Comparison of ENCODE assay signal across 11 mouse cellular contexts in genomic region chr13:108914626-108915025, GRCm38 (mm10).
DNase-seq lines count a peak whose midpoint lies in the region; ATAC-seq and TF ChIP-seq lines count a peak whose summit lies in the region.
"Had no signal": no experiment of that assay in that cellular context is flagged by ENCODE, and none has a peak within 500 bp of the region (broad histone marks: within the 10 kb centered on the region; RNA-seq: fewer than 3 reads in every experiment).

No protein-coding gene starts in this region.

- H3K9me3 ChIP-seq in heart, embryonic 10.5 days, result no peaks in the 10 kb centered on the region
- H3K9me3 ChIP-seq in lung, embryonic 16.5 days (ENCODE audit: control insufficient read depth, low read length), result no peaks in the 10 kb centered on the region
- H3K9me3 ChIP-seq in intestine, embryonic 15.5 days, result no peaks in the 10 kb centered on the region
- H3K9me3 ChIP-seq: embryonic facial prominence, embryonic 13.5 days; limb, embryonic 13.5 days; stomach, embryonic 15.5 days had no signal

- no peak for TF ChIP-seq CTCF in gastrocnemius, adult 2 months (IDR thresholded peaks at IDR 0.05)

- no peak overlapping the region for H3K4me3 ChIP-seq in heart, embryonic 10.5 days
- H3K4me3 ChIP-seq in lung, embryonic 16.5 days (ENCODE audit: low read length), result no peak overlapping the region
- H3K4me3 ChIP-seq in gastrocnemius, adult 2 months, result no peak overlapping the region
- no peak overlapping the region for H3K4me3 ChIP-seq in intestine, embryonic 15.5 days (replicated peaks)
- H3K4me3 ChIP-seq: embryonic facial prominence, embryonic 13.5 days; limb, embryonic 13.5 days; stomach, embryonic 15.5 days had no signal

- H3K27me3 ChIP-seq in heart, embryonic 10.5 days (ENCODE audit: insufficient read depth, poor library complexity, severe bottlenecking), result no peaks in the 10 kb centered on the region
- H3K27me3 ChIP-seq in lung, embryonic 16.5 days (ENCODE audit: control insufficient read depth, insufficient read depth, low read depth, low read length), result no peaks in the 10 kb centered on the region
- no peaks in the 10 kb centered on the region for H3K27me3 ChIP-seq in intestine, embryonic 15.5 days (replicated peaks)
- H3K27me3 ChIP-seq: embryonic facial prominence, embryonic 13.5 days; limb, embryonic 13.5 days; stomach, embryonic 15.5 days had no signal

- H3K4me2 ChIP-seq in lung, embryonic 16.5 days (ENCODE audit: low read depth, low read length), result no peak overlapping the region
- H3K4me2 ChIP-seq in intestine, embryonic 15.5 days (replicated peaks), result no peak overlapping the region
- H3K4me2 ChIP-seq: embryonic facial prominence, embryonic 13.5 days; limb, embryonic 13.5 days; stomach, embryonic 15.5 days had no signal

- no peak overlapping the region for H3K27ac ChIP-seq in heart, embryonic 10.5 days
- H3K27ac ChIP-seq in lung, embryonic 16.5 days (ENCODE audit: low read length), result no peak overlapping the region
- H3K27ac ChIP-seq in gastrocnemius, adult 2 months, result no peak overlapping the region
- H3K27ac ChIP-seq in intestine, embryonic 15.5 days, result no peak overlapping the region
- H3K27ac ChIP-seq: embryonic facial prominence, embryonic 13.5 days; limb, embryonic 13.5 days; stomach, embryonic 15.5 days had no signal

- no peak overlapping the region for H3K9ac ChIP-seq in lung, embryonic 16.5 days (ENCODE audit: low read length)
- H3K9ac ChIP-seq in intestine, embryonic 15.5 days, result no peak overlapping the region
- H3K9ac ChIP-seq: embryonic facial prominence, embryonic 13.5 days; limb, embryonic 13.5 days; stomach, embryonic 15.5 days had no signal

- peak; percentile 77 for ATAC-seq in lung, embryonic 16.5 days (ENCODE audit: low read depth)
- no peak for ATAC-seq in intestine, embryonic 15.5 days

- no peaks in the 10 kb centered on the region for H3K4me1 ChIP-seq in heart, embryonic 10.5 days
- H3K4me1 ChIP-seq in lung, embryonic 16.5 days (replicated peaks; ENCODE audit: control insufficient read depth, insufficient read depth, low read length), result 0 out of 2 replicates have a peak, but pooled peaks cover 2% of the 10 kb centered on the region
- H3K4me1 ChIP-seq in intestine, embryonic 15.5 days (replicated peaks), result no peaks in the 10 kb centered on the region
- H3K4me1 ChIP-seq: embryonic facial prominence, embryonic 13.5 days; stomach, embryonic 15.5 days had no signal

- H3K36me3 ChIP-seq in heart, embryonic 10.5 days, result no peaks in the 10 kb centered on the region
- H3K36me3 ChIP-seq in lung, embryonic 16.5 days (ENCODE audit: control insufficient read depth, insufficient read depth, low read length), result no peaks in the 10 kb centered on the region
- H3K36me3 ChIP-seq in intestine, embryonic 15.5 days, result no peaks in the 10 kb centered on the region
- H3K36me3 ChIP-seq: embryonic facial prominence, embryonic 13.5 days; limb, embryonic 13.5 days; stomach, embryonic 15.5 days had no signal

- intact Hi-C loops in gastrocnemius, adult 2 months (cut with DNase I), result no loop called here

- 60% methylated on average over 3 of the region's 3 CpGs for WGBS in heart, embryonic 10.5 days
- WGBS in lung, embryonic 16.5 days, result 29% methylated on average over 3 of the region's 3 CpGs
- 64% methylated on average over 3 of the region's 3 CpGs for WGBS in intestine, embryonic 15.5 days

- DNase-seq in heart, adult 11 months, result peak; percentile 88
- DNase-seq in heart, embryonic 10.5 days (ENCODE audit: low spot score), result no peak
- DNase-seq in Muller cell, postnatal 12 days (ENCODE audit: inconsistent ontology term), result peak; percentile 5
- peak; percentile 9 for DNase-seq in kidney, adult 11 months
- DNase-seq in gastrocnemius, adult 2 months, result no peak
- DNase-seq in spleen, adult 18-20 months, result no peak

Comparison
In these comparisons a context has a peak if more than half of its experiments do, and no peak if none do; other contexts are left out.
1. DNase-seq: peak in heart, adult 11 months (single experiment), Muller cell, postnatal 12 days (single experiment) and kidney, adult 11 months (single experiment); none in heart, embryonic 10.5 days (single experiment), gastrocnemius, adult 2 months (single experiment) and spleen, adult 18-20 months (0 of 2).